Comparison of ENCODE assay signal across 11 mouse cellular contexts in the genomic region with DNA sequence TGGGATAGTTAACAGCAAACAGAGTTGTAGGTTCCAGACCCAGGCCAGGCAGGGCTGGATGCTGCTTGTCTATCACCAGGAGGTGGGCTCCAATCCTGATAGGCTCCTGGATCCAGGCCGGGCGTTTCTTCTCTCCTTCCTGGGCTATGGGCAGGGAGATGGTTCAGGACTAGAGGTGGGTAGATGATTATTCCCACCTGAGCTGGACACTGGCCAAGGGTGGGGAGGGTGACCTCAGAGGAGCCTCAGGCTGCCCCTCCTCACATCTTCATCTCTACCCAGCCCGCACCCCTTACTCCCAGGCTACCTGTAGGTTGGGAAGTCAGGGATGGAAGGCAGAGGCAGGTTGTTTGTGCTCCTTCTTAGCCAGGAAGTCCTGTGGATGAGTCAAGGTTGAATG. TPM values are rescaled to one million over a fixed set of nuclear protein-coding genes. Genes with fewer than 3 reads are reported as not detected.
DNase-seq lines count a peak whose midpoint lies in the region; ATAC-seq lines count a peak whose summit lies in the region.
"Had no signal": no experiment of that assay in that cellular context is flagged by ENCODE, and none has a peak within 500 bp of the region (broad histone marks: within the 10 kb centered on the region; RNA-seq: fewer than 3 reads in every experiment).

No protein-coding gene starts in this region.

- H3K4me3 ChIP-seq in lung, embryonic 15.5 days, result peak overlapping the region; percentile 46; the same call in 1 of the 2 replicates
- peak overlapping the region; percentile 51 for H3K4me3 ChIP-seq in stomach, embryonic 16.5 days (replicated peaks; ENCODE audit: low read length)
- H3K4me3 ChIP-seq in forebrain, embryonic 11.5 days (ENCODE audit: low read depth, low read length), result no peak overlapping the region

- no peak overlapping the region; the same call in 1 of the 2 replicates for H3K27ac ChIP-seq in lung, embryonic 15.5 days
- H3K27ac ChIP-seq in stomach, embryonic 16.5 days (ENCODE audit: low read length), result no peak overlapping the region; the same call in 1 of the 2 replicates
- no peak overlapping the region for H3K27ac ChIP-seq in forebrain, embryonic 11.5 days (ENCODE audit: low read depth, low read length)
- H3K27ac ChIP-seq: macrophage had no signal

- H3K4me1 ChIP-seq in lung, embryonic 15.5 days, result peaks cover 36% of the 10 kb centered on the region
- H3K4me1 ChIP-seq in stomach, embryonic 16.5 days (ENCODE audit: control insufficient read depth, insufficient read depth, low read length), result peaks cover 27% of the 10 kb centered on the region
- H3K4me1 ChIP-seq in forebrain, embryonic 11.5 days (replicated peaks; ENCODE audit: control insufficient read depth, insufficient read depth, low read length), result no peaks in the 10 kb centered on the region; the same call in 1 of the 2 replicates

- peaks cover 40% of the 10 kb centered on the region for H3K27me3 ChIP-seq in lung, embryonic 15.5 days
- H3K27me3 ChIP-seq in stomach, embryonic 16.5 days (ENCODE audit: control insufficient read depth, insufficient read depth, low read length), result peaks cover 7% of the 10 kb centered on the region; the same call in 1 of the 2 replicates
- H3K27me3 ChIP-seq in forebrain, embryonic 11.5 days (ENCODE audit: control insufficient read depth, insufficient read depth, low read length), result peaks cover 18% of the 10 kb centered on the region

- no peak overlapping the region for H3K9ac ChIP-seq in lung, embryonic 15.5 days
- 0 out of 2 replicates have a peak overlapping the region, but pooled peaks have one; percentile 50 for H3K9ac ChIP-seq in stomach, embryonic 16.5 days (ENCODE audit: low read length)
- no peak overlapping the region for H3K9ac ChIP-seq in forebrain, embryonic 11.5 days (ENCODE audit: low read length)

- no peaks in the 10 kb centered on the region for H3K9me3 ChIP-seq in lung, embryonic 15.5 days
- H3K9me3 ChIP-seq in stomach, embryonic 16.5 days (replicated peaks; ENCODE audit: control insufficient read depth, low read length), result no peaks in the 10 kb centered on the region
- no peaks in the 10 kb centered on the region for H3K9me3 ChIP-seq in forebrain, embryonic 11.5 days (ENCODE audit: control insufficient read depth, low read length)

- no peak for DNase-seq in lung, postnatal 36 days
- peak; percentile 47 for DNase-seq in kidney, adult 11 months
- peak; percentile 38 to 69 for DNase-seq in kidney, postnatal 25 days
- no peak for DNase-seq in spleen, adult 12 weeks (ENCODE audit: low spot score)
- DNase-seq in forebrain, embryonic 11.5 days (ENCODE audit: low spot score), result no peak
- DNase-seq: cerebellum, adult 8-10 months; heart, adult 18-20 months; heart, postnatal 14 days had no signal

- H3K4me2 ChIP-seq in lung, embryonic 15.5 days, result peak overlapping the region; percentile 53
- peak overlapping the region; percentile 54 for H3K4me2 ChIP-seq in stomach, embryonic 16.5 days (ENCODE audit: low read depth, low read length)
- no peak overlapping the region for H3K4me2 ChIP-seq in forebrain, embryonic 11.5 days (ENCODE audit: low read depth, low read length, severe bottlenecking)

- ATAC-seq in lung, embryonic 15.5 days (ENCODE audit: borderline replicate concordance, extremely low read depth, low FRiP score, low TSS enrichment), result no peak
- no peak for ATAC-seq in stomach, embryonic 16.5 days (ENCODE audit: insufficient read depth, low FRiP score)
- ATAC-seq in forebrain, embryonic 11.5 days (replicated peaks; ENCODE audit: low FRiP score), result no peak

- peaks cover 18% of the 10 kb centered on the region for H3K36me3 ChIP-seq in lung, embryonic 15.5 days
- 0 out of 2 replicates have a peak, but pooled peaks cover 3% of the 10 kb centered on the region for H3K36me3 ChIP-seq in stomach, embryonic 16.5 days (ENCODE audit: control insufficient read depth, insufficient read depth, low read length)
- H3K36me3 ChIP-seq in forebrain, embryonic 11.5 days (ENCODE audit: control insufficient read depth, insufficient read depth, low read length), result no peaks in the 10 kb centered on the region

- 71% methylated on average over 3 of the region's 3 CpGs for WGBS in lung, embryonic 15.5 days
- 65% methylated on average over 3 of the region's 3 CpGs for WGBS in stomach, embryonic 16.5 days
- WGBS in forebrain, embryonic 11.5 days, result 78% methylated on average over 3 of the region's 3 CpGs

RNA-seq across cellular contexts. Expression of a gene that starts 3.2 kb away (rescaled TPM):
- 45.3 and 49.6 TPM in 2 replicates for polyA plus RNA-seq in lung, embryonic 15.5 days (2015; fragmentation: Nextera tagmentation; extraction: Ambion mirVana)
- 44.3 and 53.1 TPM in 2 replicates for polyA plus RNA-seq in stomach, embryonic 16.5 days (2015; fragmentation: Nextera tagmentation; extraction: Ambion mirVana)
- 1.8 and 1.9 TPM in 2 replicates for polyA plus RNA-seq in forebrain, embryonic 11.5 days (2014; fragmentation: Nextera tagmentation; extraction: Ambion mirVana)

RNA-seq across cellular contexts. Expression of a gene that starts 10.6 kb away (rescaled TPM):
- 76.8 and 78.0 TPM in 2 replicates for polyA plus RNA-seq in lung, embryonic 15.5 days (2015; fragmentation: Nextera tagmentation; extraction: Ambion mirVana)
- polyA plus RNA-seq in stomach, embryonic 16.5 days (2015; fragmentation: Nextera tagmentation; extraction: Ambion mirVana), result 152 and 157 TPM in 2 replicates
- polyA plus RNA-seq in forebrain, embryonic 11.5 days (2014; fragmentation: Nextera tagmentation; extraction: Ambion mirVana), result 111 and 112 TPM in 2 replicates

RNA-seq across cellular contexts. Expression of a gene that starts 37.1 kb away (rescaled TPM):
- 37.2 and 39.4 TPM in 2 replicates for polyA plus RNA-seq in lung, embryonic 15.5 days (2015; fragmentation: Nextera tagmentation; extraction: Ambion mirVana)
- polyA plus RNA-seq in stomach, embryonic 16.5 days (2015; fragmentation: Nextera tagmentation; extraction: Ambion mirVana), result 52.1 and 62.2 TPM in 2 replicates
- polyA plus RNA-seq in forebrain, embryonic 11.5 days (2014; fragmentation: Nextera tagmentation; extraction: Ambion mirVana), result 19.7 and 23.2 TPM in 2 replicates
- polyA plus RNA-seq: macrophage had no signal

RNA-seq across cellular contexts. Expression of a gene that starts 49.1 kb away (rescaled TPM):
- polyA plus RNA-seq in lung, embryonic 15.5 days (2015; fragmentation: Nextera tagmentation; extraction: Ambion mirVana), result 13.0 and 14.7 TPM in 2 replicates
- polyA plus RNA-seq in stomach, embryonic 16.5 days (2015; fragmentation: Nextera tagmentation; extraction: Ambion mirVana), result 16.4 and 17.0 TPM in 2 replicates
- 9.0 and 9.2 TPM in 2 replicates for polyA plus RNA-seq in forebrain, embryonic 11.5 days (2014; fragmentation: Nextera tagmentation; extraction: Ambion mirVana)

Comparison
In these comparisons a context has a peak if more than half of its experiments do, and no peak if none do; other contexts are left out.
1. DNase-seq: peak in kidney, adult 11 months (single experiment) and kidney, postnatal 25 days (2 of 2); none in lung, postnatal 36 days (single experiment), spleen, adult 12 weeks (single experiment) and forebrain, embryonic 11.5 days (single experiment).
2. RNA of a gene that starts 3.2 kb away (polyA plus RNA-seq): 45.3 to 49.6 TPM in lung, embryonic 15.5 days and 44.3 to 53.1 TPM in stomach, embryonic 16.5 days; 1.8 to 1.9 TPM in forebrain, embryonic 11.5 days; every median in the first group is over 10 times any median in the second.